Mouse (Mus musculus): ENCODE results near the gene St6galnac5. TPM values are rescaled to one million over a fixed set of nuclear protein-coding genes. Genes with fewer than 3 reads are reported as not detected.

St6galnac5 gene
- polyA plus RNA-seq, 1 experiment from 2014 or later = 0.05 TPM

DNA sequence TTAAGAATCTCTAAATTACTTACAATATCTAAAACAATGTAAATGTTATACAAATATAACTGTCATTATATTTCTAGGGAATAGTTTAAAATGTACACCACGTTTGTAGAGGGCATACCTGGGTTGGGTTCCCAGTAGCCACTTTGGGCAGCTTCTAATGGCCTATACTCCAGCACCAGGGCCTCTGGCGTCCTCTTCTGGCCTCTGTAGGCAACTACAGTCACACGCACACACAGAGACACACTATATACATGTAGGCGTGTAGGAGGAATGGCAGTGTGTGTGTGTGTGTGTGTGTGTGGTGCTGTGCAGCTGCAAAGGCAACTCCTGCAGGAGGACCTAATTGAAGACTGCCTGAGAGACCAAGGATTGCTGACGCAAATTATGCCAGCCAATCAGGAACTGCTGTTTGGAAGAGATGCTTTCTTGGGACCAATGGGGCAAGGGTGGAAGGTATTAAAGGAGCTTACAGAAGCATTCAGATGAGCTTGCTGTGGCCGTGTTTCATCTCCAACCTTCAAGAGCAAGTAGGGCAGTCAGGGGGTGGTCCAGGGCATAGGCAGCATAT is 106.2 kb downstream of the St6galnac5 start:
- no peak overlapping the region for H3K4me3 ChIP-seq
- no peaks in the 10 kb centered on the region for H3K4me1 ChIP-seq
- no peak overlapping the region for H3K27ac ChIP-seq
- H3K4me2 ChIP-seq = no peak overlapping the region
- H3K9me3 ChIP-seq (replicated peaks) = no peaks in the 10 kb centered on the region
- no peak for ATAC-seq
- no peak overlapping the region for H3K9ac ChIP-seq
- WGBS (ENCODE audit: insufficient replicate concordance) = 60% methylated on average over 6 of the region's 6 CpGs
- no peaks in the 10 kb centered on the region for H3K36me3 ChIP-seq
- no peaks in the 10 kb centered on the region for H3K27me3 ChIP-seq (replicated peaks)

DNA sequence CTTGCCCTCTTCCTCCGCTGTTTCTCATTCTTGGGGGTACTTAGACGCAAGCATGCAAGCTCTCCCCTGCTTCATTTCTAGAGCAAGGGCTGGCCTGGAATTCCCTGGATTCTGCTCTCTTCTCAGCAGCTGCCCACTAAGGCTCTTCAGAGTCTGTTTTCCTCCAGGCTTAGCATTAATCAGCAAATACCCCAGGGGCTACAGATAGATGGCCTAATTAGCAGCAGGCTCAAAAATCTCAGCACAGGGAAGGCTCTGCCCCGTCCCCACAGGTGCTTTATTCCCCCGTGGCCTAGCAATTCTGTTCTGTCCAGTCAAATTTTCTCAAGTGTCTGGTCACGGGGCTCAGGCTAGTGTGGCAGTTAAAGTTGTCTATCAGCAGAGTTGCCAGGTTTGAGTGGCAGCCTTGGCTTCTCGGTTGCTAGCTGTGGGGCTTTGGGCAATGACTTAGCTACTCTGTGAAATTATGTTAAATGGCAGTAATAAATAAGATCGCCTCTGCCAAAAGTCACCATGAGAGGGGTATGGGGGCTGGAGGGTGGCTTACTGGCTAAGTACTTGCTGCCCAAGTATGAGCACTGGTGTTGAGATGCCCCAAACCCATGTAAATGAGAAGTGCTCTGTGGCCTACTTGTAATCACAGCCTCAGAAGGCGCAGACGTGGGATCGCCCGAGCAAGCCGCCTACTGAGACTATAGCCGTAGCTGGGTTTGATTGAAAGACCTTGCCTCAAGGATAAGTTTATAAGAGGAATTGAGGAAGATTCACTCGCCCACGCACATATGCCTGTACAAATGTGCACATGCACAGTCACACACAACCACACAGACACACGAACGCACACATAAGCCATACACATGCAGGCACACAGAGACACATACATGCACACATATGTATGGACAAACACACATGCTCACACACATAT is 107.4 kb downstream of the St6galnac5 start:
- WGBS (ENCODE audit: insufficient replicate concordance) = 78% methylated on average over 17 of the region's 17 CpGs
- Histone ChIP-seq H3K27me3 (replicated peaks) (no peaks in the 10 kb centered on the region), H3K9me3 (replicated peaks) (no peaks in the 10 kb centered on the region), H3K4me1 (no peaks in the 10 kb centered on the region), H3K27ac (no peak overlapping the region), H3K9ac (no peak overlapping the region), H3K4me3 (no peak overlapping the region), H3K36me3 (no peaks in the 10 kb centered on the region), H3K4me2 (no peak overlapping the region)
- no peak for ATAC-seq

DNA sequence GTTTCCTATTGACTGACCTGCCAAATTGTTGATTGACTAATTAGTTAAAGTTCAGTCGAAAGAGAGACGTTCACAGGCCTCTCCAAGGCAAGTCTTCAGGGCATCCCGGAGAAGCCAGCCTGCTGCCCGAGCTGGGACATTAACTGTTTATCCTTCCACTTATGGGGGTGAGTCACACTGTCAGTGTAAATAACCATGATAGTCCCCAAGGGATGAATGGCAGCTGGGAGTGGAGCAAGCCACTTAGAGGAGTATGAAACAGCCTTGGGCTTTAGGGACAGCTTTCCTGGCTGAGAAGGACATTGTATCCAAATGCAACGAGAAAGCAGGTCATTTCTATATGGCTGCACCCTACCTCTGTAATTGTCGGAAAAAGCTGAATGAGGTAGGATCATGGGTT is 109.5 kb downstream of the St6galnac5 start:
- Histone ChIP-seq H3K9ac (no peak overlapping the region), H3K36me3 (no peaks in the 10 kb centered on the region), H3K4me1 (no peaks in the 10 kb centered on the region), H3K9me3 (replicated peaks) (no peaks in the 10 kb centered on the region), H3K27me3 (replicated peaks) (no peaks in the 10 kb centered on the region), H3K4me3 (no peak overlapping the region), H3K27ac (no peak overlapping the region), H3K4me2 (no peak overlapping the region)
- 62% methylated on average over 6 of the region's 6 CpGs for WGBS (ENCODE audit: insufficient replicate concordance)
- no peak for ATAC-seq

DNA sequence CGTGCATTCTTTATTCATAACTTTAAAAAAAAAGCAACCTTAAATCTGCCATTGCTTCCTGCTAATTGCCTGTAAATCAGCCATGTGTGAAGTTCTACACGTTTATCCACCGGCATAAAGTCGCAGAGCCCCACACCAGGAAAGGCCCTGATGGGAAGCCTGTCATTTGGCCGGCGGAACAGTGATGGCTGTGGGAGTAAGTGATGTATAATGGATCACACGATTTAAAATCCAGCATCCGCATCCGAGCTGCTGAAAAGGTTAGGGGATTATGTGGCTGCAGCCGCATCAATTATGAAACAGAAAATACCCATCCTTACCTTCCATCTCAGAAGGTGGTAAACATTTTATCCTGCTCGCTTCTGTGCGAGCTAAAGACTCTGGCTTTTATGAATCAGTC is 110.0 kb downstream of the St6galnac5 start:
- ATAC-seq = no peak

DNA sequence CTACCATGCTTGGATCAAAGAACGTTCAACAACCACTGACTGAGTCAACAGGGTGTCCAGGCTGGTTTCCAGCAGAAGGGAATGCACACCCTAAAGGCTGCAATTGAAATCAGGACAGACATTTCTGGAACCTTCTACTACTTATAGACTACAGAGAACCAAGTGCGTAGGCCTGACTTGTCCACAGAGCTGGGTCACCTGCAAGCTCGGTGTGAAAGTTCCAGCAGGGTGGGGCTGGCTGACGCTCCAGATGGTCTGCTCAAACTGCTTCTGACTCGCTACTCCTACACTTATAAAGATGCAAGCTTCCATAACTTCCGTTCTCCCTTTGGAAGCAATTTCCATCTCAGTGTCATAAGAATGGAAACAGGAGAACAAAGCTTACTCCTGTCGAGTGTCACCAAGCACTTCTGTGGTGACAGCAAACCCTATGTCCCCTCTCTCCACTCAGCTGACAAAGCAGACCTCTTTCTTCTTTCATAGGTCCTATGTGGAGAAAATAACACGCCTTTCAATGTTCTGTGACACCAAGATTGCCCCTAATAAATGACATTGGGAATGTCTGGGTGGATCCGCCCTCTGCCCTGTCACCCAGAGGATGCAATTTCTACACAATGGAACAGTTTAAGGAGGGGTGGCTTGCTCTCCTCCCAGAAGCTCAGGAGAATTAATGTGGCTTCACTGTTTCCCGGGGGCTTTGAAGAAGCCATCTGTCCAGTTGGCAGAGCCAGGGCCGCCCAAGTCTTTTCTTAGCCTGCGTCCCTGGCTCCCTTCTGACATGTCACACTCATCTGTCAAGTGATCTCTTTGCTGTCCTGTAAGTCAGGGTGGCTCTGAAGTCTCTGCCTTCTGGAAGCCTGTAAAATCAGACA is 114.2 kb downstream of the St6galnac5 start:
- H3K27me3 ChIP-seq (replicated peaks) = 0 out of 2 replicates have a peak, but pooled peaks cover 3% of the 10 kb centered on the region
- no peaks in the 10 kb centered on the region for H3K9me3 ChIP-seq (replicated peaks)
- ATAC-seq = no peak
- H3K4me3 ChIP-seq = no peak overlapping the region
- WGBS (ENCODE audit: insufficient replicate concordance) = 72% methylated on average over 12 of the region's 12 CpGs
- no peaks in the 10 kb centered on the region for H3K36me3 ChIP-seq
- no peak overlapping the region for H3K4me2 ChIP-seq
- H3K4me1 ChIP-seq = no peaks in the 10 kb centered on the region
- no peak overlapping the region for H3K9ac ChIP-seq
- H3K27ac ChIP-seq = no peak overlapping the region

More for the DNA sequence above, 110.0 kb downstream of the St6galnac5 start:
- H3K9me3 ChIP-seq (replicated peaks) = no peaks in the 10 kb centered on the region
- H3K36me3 ChIP-seq = no peaks in the 10 kb centered on the region
- H3K4me2 ChIP-seq = no peak overlapping the region
- H3K4me1 ChIP-seq = no peaks in the 10 kb centered on the region
- H3K27ac ChIP-seq = no peak overlapping the region
- no peak overlapping the region for H3K9ac ChIP-seq
- H3K4me3 ChIP-seq = no peak overlapping the region
- WGBS (ENCODE audit: insufficient replicate concordance) = 74% methylated on average over 12 of the region's 12 CpGs
- H3K27me3 ChIP-seq (replicated peaks) = no peaks in the 10 kb centered on the region

DNA sequence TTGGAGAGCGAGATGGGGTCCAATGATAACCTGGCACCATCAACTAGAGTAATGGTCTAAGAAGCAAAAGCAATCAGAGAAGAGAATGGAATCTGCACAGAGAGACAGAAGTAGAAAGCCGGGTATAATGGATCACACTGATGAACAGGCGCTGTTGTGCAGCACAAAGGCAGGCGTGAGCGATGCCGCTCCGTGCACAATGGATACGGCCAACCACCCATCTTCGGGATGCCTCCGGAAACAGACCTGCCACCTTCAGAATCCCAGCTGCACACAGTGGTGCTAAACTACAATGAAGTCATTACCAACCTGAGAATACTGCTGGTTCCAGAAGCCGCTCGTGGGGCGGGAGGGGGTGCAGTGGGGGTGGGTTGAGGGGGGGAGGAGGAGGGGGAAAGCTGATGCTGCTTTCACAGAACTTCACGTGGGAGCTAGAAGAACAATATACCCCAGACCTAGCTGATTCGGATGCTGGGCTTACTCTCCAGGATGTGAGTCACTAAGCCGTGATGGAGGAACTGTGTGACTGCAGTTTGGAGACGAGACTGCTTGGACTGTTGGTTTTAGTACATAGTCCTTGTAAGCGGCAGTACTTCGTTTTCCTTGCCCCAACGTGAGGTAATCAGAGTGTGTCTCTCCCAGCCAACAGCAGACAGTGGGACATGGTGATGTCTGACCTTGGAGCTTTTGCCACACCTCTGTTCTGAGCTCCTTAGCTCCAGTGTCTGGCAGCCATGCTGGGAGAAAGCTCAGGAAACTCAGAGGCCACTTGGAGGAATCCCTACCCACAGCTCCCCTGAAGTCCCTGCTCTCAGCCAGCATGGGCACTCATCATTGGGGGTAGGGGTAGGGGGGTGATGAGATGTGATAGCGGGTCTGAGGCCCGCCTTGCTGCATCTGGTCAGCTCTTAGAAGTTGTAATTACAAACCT is 115.7 kb downstream of the St6galnac5 start:
- no peaks in the 10 kb centered on the region for H3K36me3 ChIP-seq
- H3K4me2 ChIP-seq = no peak overlapping the region
- no peaks in the 10 kb centered on the region for H3K4me1 ChIP-seq
- no peak for ATAC-seq
- H3K27ac ChIP-seq = no peak overlapping the region
- 0 out of 2 replicates have a peak, but pooled peaks cover 12% of the 10 kb centered on the region for H3K27me3 ChIP-seq (replicated peaks)
- no peaks in the 10 kb centered on the region for H3K9me3 ChIP-seq (replicated peaks)
- no peak overlapping the region for H3K9ac ChIP-seq
- WGBS (ENCODE audit: insufficient replicate concordance) = 71% methylated on average over 22 of the region's 22 CpGs
- no peak overlapping the region for H3K4me3 ChIP-seq

DNA sequence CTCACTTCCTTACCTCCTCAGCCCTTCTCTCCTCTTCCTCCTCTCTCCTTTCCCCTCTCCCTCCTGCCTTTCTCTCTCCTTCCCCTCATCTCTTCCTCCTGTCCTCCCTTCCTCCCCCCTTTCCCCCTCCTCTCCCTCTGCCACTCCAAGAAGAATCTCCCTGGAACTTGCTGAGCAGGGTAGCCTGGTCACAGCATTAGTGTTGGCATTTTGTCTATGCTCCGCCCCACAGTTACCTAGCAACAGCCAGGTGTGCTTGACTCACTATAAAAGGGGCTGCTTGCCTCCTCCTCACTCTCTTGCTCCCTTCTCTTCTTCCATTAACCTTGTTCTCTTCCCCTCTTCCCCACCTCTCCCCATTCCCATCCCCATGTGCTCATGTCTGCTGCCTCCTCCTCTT is 120.1 kb downstream of the St6galnac5 start:
- WGBS (ENCODE audit: insufficient replicate concordance) = 56% methylated on average over 1 of the region's 1 CpGs
- ATAC-seq = no peak
- Histone ChIP-seq H3K4me2 (no peak overlapping the region), H3K4me1 (no peaks in the 10 kb centered on the region), H3K27me3 (replicated peaks) (0 out of 2 replicates have a peak, but pooled peaks cover 13% of the 10 kb centered on the region), H3K9me3 (replicated peaks) (no peaks in the 10 kb centered on the region), H3K4me3 (no peak overlapping the region), H3K27ac (no peak overlapping the region), H3K36me3 (no peaks in the 10 kb centered on the region), H3K9ac (no peak overlapping the region)

DNA sequence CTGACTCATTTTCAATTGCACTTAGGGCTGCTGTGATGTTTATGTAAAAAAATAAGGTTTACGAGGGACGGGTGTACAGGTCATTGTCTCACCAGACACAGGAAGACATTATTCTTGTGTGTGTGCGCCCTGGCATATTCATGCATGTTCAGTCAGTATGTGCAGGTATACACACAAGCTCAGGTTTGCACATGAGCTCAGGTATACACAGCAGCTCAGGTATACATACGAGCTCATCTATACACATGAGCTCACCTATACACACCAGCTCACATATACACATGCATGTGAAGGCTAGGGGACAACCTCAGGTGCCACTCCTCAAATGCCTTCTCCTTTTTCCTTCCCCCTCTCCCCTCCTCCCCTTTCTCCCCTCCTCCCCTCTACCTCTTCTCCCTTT is 120.6 kb downstream of the St6galnac5 start:
- no peaks in the 10 kb centered on the region for H3K4me1 ChIP-seq
- ATAC-seq = no peak
- 71% methylated on average over 4 of the region's 4 CpGs for WGBS (ENCODE audit: insufficient replicate concordance)
- no peaks in the 10 kb centered on the region for H3K9me3 ChIP-seq (replicated peaks)
- H3K4me2 ChIP-seq = no peak overlapping the region
- H3K9ac ChIP-seq = no peak overlapping the region
- no peak overlapping the region for H3K4me3 ChIP-seq
- no peaks in the 10 kb centered on the region for H3K36me3 ChIP-seq
- H3K27ac ChIP-seq = no peak overlapping the region
- 0 out of 2 replicates have a peak, but pooled peaks cover 13% of the 10 kb centered on the region for H3K27me3 ChIP-seq (replicated peaks)

DNA sequence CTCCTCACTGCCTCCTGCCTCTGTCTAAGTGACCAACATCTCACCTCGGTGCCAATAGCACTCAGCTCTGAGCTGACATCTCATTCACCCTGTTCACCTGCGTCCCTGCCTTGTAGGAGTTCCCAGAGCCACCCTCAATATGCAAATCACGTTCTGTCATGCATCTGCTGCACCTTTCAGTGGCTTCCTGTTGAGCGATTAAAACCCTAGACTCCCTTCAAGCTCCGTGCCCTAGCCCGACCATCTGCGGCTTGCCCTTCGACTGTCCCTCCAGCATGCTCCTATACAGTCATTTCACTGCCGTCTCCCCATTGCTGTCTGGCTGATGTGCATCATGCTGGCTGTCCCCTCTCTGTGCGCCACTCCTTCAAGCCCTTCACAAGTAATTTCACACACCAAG is 126.0 kb downstream of the St6galnac5 start:
- no peak overlapping the region for H3K4me2 ChIP-seq
- H3K4me3 ChIP-seq = no peak overlapping the region
- H3K36me3 ChIP-seq = no peaks in the 10 kb centered on the region
- no peaks in the 10 kb centered on the region for H3K4me1 ChIP-seq
- no peak overlapping the region for H3K9ac ChIP-seq
- H3K27ac ChIP-seq = no peak overlapping the region
- WGBS (ENCODE audit: insufficient replicate concordance) = 63% methylated on average over 10 of the region's 10 CpGs
- H3K9me3 ChIP-seq (replicated peaks) = no peaks in the 10 kb centered on the region
- no peaks in the 10 kb centered on the region for H3K27me3 ChIP-seq (replicated peaks)
- ATAC-seq = no peak

DNA sequence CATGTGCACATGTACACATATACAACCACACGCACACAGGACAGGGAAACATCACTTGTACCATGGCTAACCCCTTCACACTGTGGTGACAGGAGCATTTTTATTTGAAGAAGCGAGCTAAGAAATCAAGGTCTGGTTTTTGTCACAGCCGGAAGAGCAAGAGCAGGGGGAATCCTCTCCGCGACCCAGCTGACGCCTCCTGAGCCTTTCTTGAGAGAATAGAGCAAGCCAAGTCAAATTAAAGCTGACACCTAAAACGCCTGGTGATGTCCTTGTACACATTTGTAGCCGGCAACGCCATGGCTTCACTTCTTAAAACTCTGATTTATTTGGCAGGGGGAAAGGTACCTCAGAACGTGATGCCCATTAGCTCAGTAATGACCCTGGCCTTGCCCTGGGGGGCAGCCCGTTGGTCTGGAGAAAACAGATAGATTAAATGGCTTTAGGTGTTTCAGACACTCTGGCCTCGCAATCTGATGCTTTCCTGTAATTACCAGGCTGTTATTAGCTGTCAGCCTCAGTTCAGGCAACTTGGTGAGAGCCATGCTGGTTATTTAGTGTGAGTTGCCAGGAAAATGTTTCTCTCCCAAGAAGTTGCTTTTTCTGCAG is 126.9 kb downstream of the St6galnac5 start:
- ATAC-seq = no peak
- H3K9ac ChIP-seq = no peak overlapping the region
- H3K27ac ChIP-seq = no peak overlapping the region
- no peak overlapping the region for H3K4me2 ChIP-seq
- H3K4me3 ChIP-seq = no peak overlapping the region
- no peaks in the 10 kb centered on the region for H3K4me1 ChIP-seq
- WGBS (ENCODE audit: insufficient replicate concordance) = 61% methylated on average over 12 of the region's 12 CpGs
- H3K36me3 ChIP-seq = no peaks in the 10 kb centered on the region
- no peaks in the 10 kb centered on the region for H3K27me3 ChIP-seq (replicated peaks)
- no peaks in the 10 kb centered on the region for H3K9me3 ChIP-seq (replicated peaks)

DNA sequence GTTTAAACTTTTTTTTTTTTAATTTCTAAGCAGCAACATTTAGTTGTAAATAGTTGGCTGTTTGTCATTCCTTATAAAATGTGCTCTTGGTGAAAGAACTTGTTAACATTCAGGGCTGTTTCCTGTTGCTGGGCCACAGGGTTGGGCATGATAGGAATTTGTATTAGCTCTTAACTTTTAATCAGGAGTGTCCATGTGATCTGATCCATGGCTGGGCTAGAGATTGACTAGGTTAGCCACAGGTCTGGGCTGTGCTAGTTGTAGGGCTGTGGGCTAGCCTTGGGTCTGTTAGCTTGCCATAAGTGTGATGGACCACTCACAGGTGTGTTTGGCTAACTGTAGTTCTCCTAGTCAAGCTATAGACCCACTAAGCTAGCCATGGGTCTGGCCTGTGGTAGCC is 138.1 kb downstream of the St6galnac5 start:
- Histone ChIP-seq H3K9me3 (replicated peaks) (no peaks in the 10 kb centered on the region), H3K27me3 (replicated peaks) (no peaks in the 10 kb centered on the region), H3K4me3 (no peak overlapping the region), H3K27ac (no peak overlapping the region), H3K4me2 (no peak overlapping the region), H3K4me1 (no peaks in the 10 kb centered on the region), H3K9ac (no peak overlapping the region), H3K36me3 (no peaks in the 10 kb centered on the region)
- ATAC-seq = no peak
